Mouse (Mus musculus) embryonic facial prominence, embryonic 15.5 days (tissue): ENCODE data around the gene Zc2hc1b. TPM values are rescaled to one million over a fixed set of nuclear protein-coding genes. Genes with fewer than 3 reads are reported as not detected.

Experiments
- ATAC-seq: fragments of 200-750 bp; cut with Nextera tagmentation; 2 replicates; pipeline ENCODE4 v1.8.0; 2017; ENCODE audit warnings: low read depth, moderate TSS enrichment; ENCODE audit not compliant: insufficient number of reproducible peaks, low FRiP score, low TSS enrichment
- H3K27ac ChIP-seq: fragments of 300-500 bp; sonication (generic); replicated peaks from 2 replicates; pipeline ENCODE4 v1.5.1; 2015; ENCODE audit warnings: mild to moderate bottlenecking, inconsistent platforms
- H3K27me3 ChIP-seq: fragments of 300-500 bp; sonication (generic); 2 replicates; pipeline ENCODE4 v1.6.1; 2015; ENCODE audit warnings: inconsistent platforms
- H3K36me3 ChIP-seq: fragments of 300-500 bp; sonication (generic); 2 replicates; pipeline ENCODE4 v1.6.1; 2015; ENCODE audit warnings: mild to moderate bottlenecking, inconsistent platforms
- H3K4me1 ChIP-seq: fragments of 300-500 bp; sonication (generic); 2 replicates; pipeline ENCODE4 v1.6.1; 2015; ENCODE audit warnings: inconsistent platforms
- H3K4me2 ChIP-seq: fragments of 300-500 bp; sonication (generic); replicated peaks from 2 replicates; pipeline ENCODE4 v1.6.1; 2015; ENCODE audit warnings: mild to moderate bottlenecking, inconsistent platforms
- H3K4me3 ChIP-seq: fragments of 300-500 bp; sonication (generic); replicated peaks from 2 replicates; pipeline ENCODE4 v1.5.1; 2015; ENCODE audit warnings: mild to moderate bottlenecking, inconsistent platforms
- H3K9ac ChIP-seq: fragments of 300-500 bp; sonication (generic); 2 replicates; pipeline ENCODE4 v1.6.1; 2015; ENCODE audit warnings: inconsistent platforms
- H3K9me3 ChIP-seq: fragments of 300-500 bp; sonication (generic); replicated peaks from 2 replicates; pipeline ENCODE4 v1.6.1; 2016; ENCODE audit warnings: inconsistent platforms
- WGBS: fragments of 180-500 bp; shearing (Covaris S2); methylation state at CpG from one replicate; pipeline ENCODE4 v1.1.7; 2015; 5-methylcytosine and 5-hydroxymethylcytosine counted together
- polyA plus RNA-seq: library from polyadenylated mRNA; unstranded; fragments of >200 nt; fragmentation: Nextera tagmentation; extraction: Ambion mirVana; gene quantifications from 2 replicates; pipeline ENCODE4 v1.2.1, GENCODE M21; 2015

The Zc2hc1b gene
- not detected in 2 replicates for polyA plus RNA-seq

GRCm38 (mm10) chr10:13177973-13178624 lies at the start of gene Zc2hc1b:
Zc2hc1b (minus strand) TSS chr10:13178023.
- no peaks in the 10 kb centered on the region for H3K4me1 ChIP-seq
- ATAC-seq: peak; percentile 70
- WGBS: 40% methylated on average over 7 of the region's 7 CpGs
- no peak within 1 kb of the TSS for H3K4me3 ChIP-seq
- H3K4me2 ChIP-seq: no peak within 1 kb of the TSS
- H3K27me3 ChIP-seq: no peaks in the 10 kb centered on the region
- no peaks in the 10 kb centered on the region for H3K9me3 ChIP-seq
- H3K27ac ChIP-seq: peak within 1 kb of the TSS; percentile 82
- H3K9ac ChIP-seq: no peak within 1 kb of the TSS
- H3K36me3 ChIP-seq: peaks cover 60% of the 10 kb centered on the region

DNA sequence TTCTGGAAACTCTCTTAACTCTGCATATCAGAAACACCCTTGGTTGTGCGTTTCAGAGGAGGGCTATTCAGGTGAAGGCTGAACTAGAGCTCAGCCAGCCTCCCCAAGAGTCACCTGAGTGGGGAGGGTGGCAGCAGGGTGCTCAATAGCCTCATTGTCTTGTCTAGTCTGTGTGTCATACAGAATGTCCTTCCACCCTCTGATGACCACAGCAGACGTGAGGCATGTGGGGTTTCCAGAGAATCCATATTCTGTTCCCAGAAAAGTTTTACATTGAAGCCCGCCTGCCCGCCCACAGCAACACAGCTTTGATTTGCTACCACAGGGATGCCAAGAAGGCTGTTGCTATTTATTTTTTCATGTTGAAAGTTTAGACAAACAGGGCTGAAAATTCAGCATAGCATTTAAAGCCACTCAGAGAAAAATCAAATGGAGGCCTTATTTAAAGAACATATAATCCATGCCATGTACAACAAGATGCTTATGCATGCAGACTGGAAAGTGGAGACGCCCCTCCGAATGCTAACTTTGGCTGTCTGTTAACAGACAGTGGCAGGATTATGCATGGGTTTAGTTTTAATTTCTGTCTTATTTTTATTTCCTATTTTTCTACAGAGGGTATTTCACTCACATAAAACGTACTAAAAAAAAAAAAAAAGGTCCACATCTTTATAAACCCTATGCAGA lies 47.7 kb upstream of the Zc2hc1b start:
- Histone ChIP-seq H3K4me1 (peaks cover 11% of the 10 kb centered on the region; the same call in 1 of the 2 replicates), H3K4me3 (no peak overlapping the region), H3K27me3 (no peaks in the 10 kb centered on the region), H3K9ac (no peak overlapping the region), H3K4me2 (no peak overlapping the region), H3K36me3 (peaks cover 5% of the 10 kb centered on the region; the same call in 1 of the 2 replicates), H3K9me3 (no peaks in the 10 kb centered on the region), H3K27ac (peak overlapping the region; percentile 87)
- ATAC-seq: peak; percentile 76
- 59% methylated on average over 7 of the region's 7 CpGs for WGBS

- Histone ChIP-seq H3K36me3 (peaks cover 5% of the 10 kb centered on the region; the same call in 1 of the 2 replicates), H3K27ac (no peak overlapping the region), H3K4me3 (no peak overlapping the region), H3K4me1 (peaks cover 11% of the 10 kb centered on the region; the same call in 1 of the 2 replicates), H3K9me3 (no peaks in the 10 kb centered on the region), H3K27me3 (no peaks in the 10 kb centered on the region), H3K9ac (no peak overlapping the region), H3K4me2 (no peak overlapping the region)
- ATAC-seq: no peak
- 87% methylated on average over 3 of the region's 3 CpGs for WGBS
These were observed 44.3 kb upstream of the Zc2hc1b start for GRCm38 (mm10) chr10:13222135-13222534.

GRCm38 (mm10) chr10:13220061-13220460 lies 42.2 kb upstream of the Zc2hc1b start:
- Histone ChIP-seq H3K9me3 (no peaks in the 10 kb centered on the region), H3K36me3 (peaks cover 5% of the 10 kb centered on the region; the same call in 1 of the 2 replicates), H3K27me3 (no peaks in the 10 kb centered on the region), H3K9ac (no peak overlapping the region), H3K4me3 (no peak overlapping the region), H3K4me2 (no peak overlapping the region), H3K27ac (no peak overlapping the region), H3K4me1 (peaks cover under 1% of the 10 kb centered on the region; the same call in 1 of the 2 replicates)
- no peak for ATAC-seq
- 51% methylated on average over 1 of the region's 1 CpGs for WGBS

DNA sequence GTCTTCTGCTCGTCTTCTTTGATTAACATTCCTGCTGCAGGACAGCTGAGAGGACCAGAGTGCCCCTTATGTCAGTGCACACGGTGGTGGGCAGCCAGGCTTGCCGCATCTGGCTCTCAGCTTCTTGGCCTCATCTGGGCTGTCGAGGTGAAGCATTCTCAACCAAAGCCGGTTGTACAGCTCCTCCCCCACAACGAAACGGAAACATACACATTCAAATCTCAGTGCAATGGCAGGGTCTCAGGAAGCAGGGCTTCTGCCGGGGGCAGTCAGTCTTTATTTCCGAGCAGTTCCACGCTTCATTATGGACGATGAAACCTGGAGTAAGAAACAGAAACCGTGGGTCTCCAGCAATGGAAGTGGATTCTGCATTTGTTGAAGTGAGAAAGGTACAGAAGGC lies 36.1 kb upstream of the Zc2hc1b start:
- peaks cover 9% of the 10 kb centered on the region for H3K4me1 ChIP-seq
- WGBS: 68% methylated on average over 12 of the region's 12 CpGs
- no peaks in the 10 kb centered on the region for H3K36me3 ChIP-seq
- no peaks in the 10 kb centered on the region for H3K9me3 ChIP-seq
- H3K27ac ChIP-seq: peak overlapping the region; percentile 66; the same call in 1 of the 2 replicates
- no peak overlapping the region for H3K4me2 ChIP-seq
- H3K4me3 ChIP-seq: no peak overlapping the region
- H3K27me3 ChIP-seq: no peaks in the 10 kb centered on the region
- no peak overlapping the region for H3K9ac ChIP-seq
- no peak for ATAC-seq

GRCm38 (mm10) chr10:13212829-13213228 lies 35.0 kb upstream of the Zc2hc1b start:
- H3K27me3 ChIP-seq: no peaks in the 10 kb centered on the region
- peak; percentile 67 for ATAC-seq
- H3K9me3 ChIP-seq: no peaks in the 10 kb centered on the region
- no peak overlapping the region for H3K4me3 ChIP-seq
- 0 out of 2 replicates have a peak overlapping the region, but pooled peaks have one; percentile 58 for H3K27ac ChIP-seq
- H3K9ac ChIP-seq: no peak overlapping the region
- no peak overlapping the region for H3K4me2 ChIP-seq
- 59% methylated on average over 6 of the region's 6 CpGs for WGBS
- H3K4me1 ChIP-seq: peaks cover 11% of the 10 kb centered on the region
- no peaks in the 10 kb centered on the region for H3K36me3 ChIP-seq

GRCm38 (mm10) chr10:13212326-13212725 lies 34.5 kb upstream of the Zc2hc1b start:
- H3K27me3 ChIP-seq: no peaks in the 10 kb centered on the region
- no peak overlapping the region for H3K9ac ChIP-seq

DNA sequence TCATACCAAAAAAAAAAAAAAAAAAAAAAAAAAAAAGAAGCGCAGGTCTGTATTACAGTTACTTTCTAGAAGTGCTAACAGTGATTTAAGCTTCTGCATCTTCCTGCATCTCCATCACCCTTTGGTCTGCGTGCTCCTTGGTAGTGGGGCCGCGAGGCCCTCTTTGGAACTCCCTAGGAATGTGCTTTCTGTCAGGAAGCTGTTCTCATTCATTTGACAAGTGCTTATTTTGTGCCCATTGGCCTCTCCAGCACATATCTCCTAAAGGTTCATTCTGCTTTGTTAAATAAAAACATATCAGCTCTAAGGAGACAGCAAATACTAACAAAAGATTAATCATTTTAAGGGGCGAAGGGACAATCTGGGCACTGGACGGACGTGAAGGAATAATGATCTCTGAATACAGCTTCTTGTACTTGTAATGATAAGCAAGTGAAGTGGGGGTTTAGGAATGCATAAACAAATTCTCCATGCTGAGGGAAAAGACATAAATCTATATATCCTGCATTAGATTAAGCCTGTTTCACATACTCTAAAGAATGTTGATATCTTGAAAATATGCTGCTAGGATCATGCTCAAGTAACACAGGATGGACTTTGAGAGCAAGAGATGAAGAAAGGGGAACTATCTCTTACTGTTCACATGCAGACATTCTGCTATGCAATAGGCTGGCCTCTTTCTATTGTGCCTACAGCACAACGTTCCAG lies 32.3 kb upstream of the Zc2hc1b start:
- peaks cover 11% of the 10 kb centered on the region for H3K4me1 ChIP-seq
- H3K27me3 ChIP-seq: no peaks in the 10 kb centered on the region
- WGBS: 64% methylated on average over 8 of the region's 8 CpGs
- no peak overlapping the region for H3K4me2 ChIP-seq
- no peak for ATAC-seq
- H3K27ac ChIP-seq: no peak overlapping the region
- H3K4me3 ChIP-seq: no peak overlapping the region
- no peaks in the 10 kb centered on the region for H3K36me3 ChIP-seq
- no peak overlapping the region for H3K9ac ChIP-seq
- H3K9me3 ChIP-seq: no peaks in the 10 kb centered on the region

More at GRCm38 (mm10) chr10:13212326-13212725, 34.5 kb upstream of the Zc2hc1b start:
- H3K27ac ChIP-seq: peak overlapping the region; percentile 58; the same call in 1 of the 2 replicates
- 70% methylated on average over 9 of the region's 9 CpGs for WGBS
- peaks cover 11% of the 10 kb centered on the region for H3K4me1 ChIP-seq
- no peak for ATAC-seq
- no peak overlapping the region for H3K4me2 ChIP-seq
- no peaks in the 10 kb centered on the region for H3K9me3 ChIP-seq
- H3K36me3 ChIP-seq: no peaks in the 10 kb centered on the region
- H3K4me3 ChIP-seq: no peak overlapping the region

DNA sequence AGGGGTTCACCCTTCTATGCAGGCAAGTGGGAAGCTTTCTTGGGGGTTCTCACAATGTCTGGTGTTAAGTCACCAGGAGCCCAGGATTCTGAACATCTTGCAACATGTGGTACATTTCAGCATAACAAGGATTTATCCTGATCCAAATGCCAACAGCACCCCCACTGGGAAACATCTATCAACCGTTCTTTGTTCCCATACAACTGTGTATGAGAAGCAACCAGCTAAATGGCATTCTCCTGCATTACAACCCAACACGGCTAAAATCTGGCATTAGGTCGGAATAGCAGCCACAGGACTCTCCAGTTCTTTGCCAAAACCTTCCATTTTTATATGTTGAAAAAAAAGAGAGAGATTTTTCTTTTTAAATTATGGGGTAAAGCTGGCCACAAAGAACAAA lies 31.7 kb upstream of the Zc2hc1b start:
- Histone ChIP-seq H3K27ac (0 out of 2 replicates have a peak overlapping the region, but pooled peaks have one; percentile 36), H3K4me3 (no peak overlapping the region), H3K4me2 (no peak overlapping the region), H3K9ac (no peak overlapping the region), H3K27me3 (no peaks in the 10 kb centered on the region), H3K9me3 (no peaks in the 10 kb centered on the region), H3K36me3 (no peaks in the 10 kb centered on the region), H3K4me1 (peaks cover 11% of the 10 kb centered on the region)
- ATAC-seq: no peak
- 44% methylated on average over 3 of the region's 3 CpGs for WGBS

DNA sequence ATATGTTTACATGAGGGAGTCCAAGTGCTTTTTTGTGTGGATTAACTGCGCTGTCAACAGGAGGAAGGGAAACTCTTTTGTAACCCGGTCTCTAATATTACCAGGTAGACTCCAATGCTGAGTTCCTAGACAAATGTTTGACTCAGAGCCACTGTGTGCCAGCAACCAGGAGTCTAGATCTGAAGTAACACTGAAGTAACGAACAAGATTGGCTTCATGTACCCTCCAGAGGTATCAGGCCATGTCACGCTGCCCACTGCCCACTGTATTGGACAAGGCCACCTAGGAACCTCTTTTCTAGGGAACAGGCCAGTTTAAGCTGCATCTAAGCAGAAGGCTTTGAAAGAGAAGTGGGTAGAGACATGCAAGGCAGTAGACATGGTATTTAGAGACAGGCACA lies 31.2 kb upstream of the Zc2hc1b start:
- Histone ChIP-seq H3K36me3 (no peaks in the 10 kb centered on the region), H3K27me3 (no peaks in the 10 kb centered on the region), H3K27ac (0 out of 2 replicates have a peak overlapping the region, but pooled peaks have one; percentile 36), H3K4me3 (no peak overlapping the region), H3K4me1 (peaks cover 11% of the 10 kb centered on the region), H3K9me3 (no peaks in the 10 kb centered on the region), H3K4me2 (no peak overlapping the region), H3K9ac (no peak overlapping the region)
- whole genome bisulfite sequencing: 68% methylated on average over 4 of the region's 4 CpGs
- no peak for ATAC-seq

DNA sequence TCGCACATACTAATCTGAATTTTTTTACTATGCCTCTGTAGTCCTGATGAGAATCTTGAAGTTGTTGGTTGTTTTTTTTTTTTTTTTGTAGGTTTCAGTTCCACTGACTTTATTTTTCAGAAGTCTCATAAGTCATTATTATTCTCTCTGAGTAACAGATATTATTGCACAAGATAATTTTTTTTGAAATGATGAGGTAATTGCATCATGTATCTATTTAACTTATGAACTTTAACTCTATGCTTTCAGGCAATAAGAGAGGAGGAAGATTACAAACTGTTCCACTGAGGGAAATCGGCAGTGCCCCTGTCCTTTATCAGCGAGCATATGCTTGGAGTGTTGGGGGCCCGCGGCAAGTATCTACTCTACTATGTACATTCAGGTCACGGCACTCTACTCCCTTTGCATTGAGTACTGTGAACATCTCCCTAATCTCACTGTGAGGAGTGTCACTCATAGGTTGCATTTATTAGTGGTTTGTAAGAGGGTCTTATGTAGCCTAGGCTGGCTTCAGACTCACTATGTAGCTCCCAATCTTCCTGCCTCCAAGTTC lies 24.0 kb upstream of the Zc2hc1b start:
- H3K4me1 ChIP-seq: no peaks in the 10 kb centered on the region
- H3K36me3 ChIP-seq: no peaks in the 10 kb centered on the region
- H3K9ac ChIP-seq: no peak overlapping the region
- no peak overlapping the region for H3K27ac ChIP-seq
- no peak for ATAC-seq
- no peak overlapping the region for H3K4me3 ChIP-seq
- no peaks in the 10 kb centered on the region for H3K9me3 ChIP-seq
- no peak overlapping the region for H3K4me2 ChIP-seq
- no peaks in the 10 kb centered on the region for H3K27me3 ChIP-seq
- 91% methylated on average over 6 of the region's 6 CpGs for WGBS
